Mouse (Mus musculus) fibroblast of lung, adult 2 months (primary cell): ENCODE results near the gene Ccnk.

Source experiments
- DNase-seq: peaks from one replicate; pipeline ENCODE4 v3.0.0-alpha.2; 2011; ENCODE audit warnings: low read depth

Ccnk gene

GRCm38 (mm10) chr12:108187541-108188091 is 8.2 kb downstream of the Ccnk start:
- no peak for DNase-seq

- DNase-seq: no peak
Observed at GRCm38 (mm10) chr12:108193878-108194277, 14.5 kb downstream of the Ccnk start.

- DNase-seq: no peak
Observed at GRCm38 (mm10) chr12:108195761-108196160, 16.4 kb downstream of the Ccnk start.

GRCm38 (mm10) chr12:108198447-108198846 is 19.1 kb downstream of the Ccnk start:
- no peak for DNase-seq

- DNase-seq: no peak
Observed at GRCm38 (mm10) chr12:108200094-108200493, 20.7 kb downstream of the Ccnk start.

GRCm38 (mm10) chr12:108203895-108204294 is 24.5 kb downstream of the Ccnk start:
- no peak for DNase-seq

GRCm38 (mm10) chr12:108204978-108205377 is 25.6 kb downstream of the Ccnk start:
- DNase-seq: no peak

GRCm38 (mm10) chr12:108206641-108207040 is 27.3 kb downstream of the Ccnk start:
- DNase-seq: peak; percentile 21

- no peak for DNase-seq
Observed at GRCm38 (mm10) chr12:108208216-108208615, 28.8 kb downstream of the Ccnk start.

- DNase-seq: peak; percentile 56
Observed at GRCm38 (mm10) chr12:108208726-108209438, 29.5 kb downstream of the Ccnk start.

- DNase-seq: no peak
Observed at GRCm38 (mm10) chr12:108210623-108211022, 31.2 kb downstream of the Ccnk start.

- DNase-seq: no peak
Observed at GRCm38 (mm10) chr12:108212071-108212470, 32.7 kb downstream of the Ccnk start.

- no peak for DNase-seq
Observed at GRCm38 (mm10) chr12:108212476-108212875, 33.1 kb downstream of the Ccnk start.

GRCm38 (mm10) chr12:108213090-108214041 is 34.0 kb downstream of the Ccnk start:
- no peak for DNase-seq

GRCm38 (mm10) chr12:108215090-108215489 is 35.7 kb downstream of the Ccnk start:
- DNase-seq: no peak

- no peak for DNase-seq
Observed at GRCm38 (mm10) chr12:108216611-108217370, 37.4 kb downstream of the Ccnk start.

GRCm38 (mm10) chr12:108217572-108217971 is 38.2 kb downstream of the Ccnk start:
- DNase-seq: no peak

- DNase-seq: no peak
Observed at GRCm38 (mm10) chr12:108219163-108219562, 39.8 kb downstream of the Ccnk start.

- no peak for DNase-seq
Observed at GRCm38 (mm10) chr12:108219825-108220616, 40.6 kb downstream of the Ccnk start.

- DNase-seq: no peak
Observed at GRCm38 (mm10) chr12:108220621-108221020, 41.2 kb downstream of the Ccnk start.

GRCm38 (mm10) chr12:108221206-108221605 is 41.8 kb downstream of the Ccnk start:
- no peak for DNase-seq
